Mouse (Mus musculus) heart, adult 2 months (tissue): Measurements from ENCODE around the gene Dclre1a.

Experiments
- CTCF ChIP-seq: fragments of 200-600 bp; IDR thresholded peaks from 2 replicates; pipeline ENCODE4 v1.8.1; 2022; ENCODE audit warnings: antibody characterized with exemption, mild to moderate bottlenecking, moderate library complexity
- EP300 ChIP-seq: fragments of 200-500 bp; IDR thresholded peaks from 2 replicates; pipeline ENCODE4 v1.6.1; 2011; ENCODE audit warnings: low read depth, low read length, control low read depth; ENCODE audit not compliant: insufficient read depth

DNA sequence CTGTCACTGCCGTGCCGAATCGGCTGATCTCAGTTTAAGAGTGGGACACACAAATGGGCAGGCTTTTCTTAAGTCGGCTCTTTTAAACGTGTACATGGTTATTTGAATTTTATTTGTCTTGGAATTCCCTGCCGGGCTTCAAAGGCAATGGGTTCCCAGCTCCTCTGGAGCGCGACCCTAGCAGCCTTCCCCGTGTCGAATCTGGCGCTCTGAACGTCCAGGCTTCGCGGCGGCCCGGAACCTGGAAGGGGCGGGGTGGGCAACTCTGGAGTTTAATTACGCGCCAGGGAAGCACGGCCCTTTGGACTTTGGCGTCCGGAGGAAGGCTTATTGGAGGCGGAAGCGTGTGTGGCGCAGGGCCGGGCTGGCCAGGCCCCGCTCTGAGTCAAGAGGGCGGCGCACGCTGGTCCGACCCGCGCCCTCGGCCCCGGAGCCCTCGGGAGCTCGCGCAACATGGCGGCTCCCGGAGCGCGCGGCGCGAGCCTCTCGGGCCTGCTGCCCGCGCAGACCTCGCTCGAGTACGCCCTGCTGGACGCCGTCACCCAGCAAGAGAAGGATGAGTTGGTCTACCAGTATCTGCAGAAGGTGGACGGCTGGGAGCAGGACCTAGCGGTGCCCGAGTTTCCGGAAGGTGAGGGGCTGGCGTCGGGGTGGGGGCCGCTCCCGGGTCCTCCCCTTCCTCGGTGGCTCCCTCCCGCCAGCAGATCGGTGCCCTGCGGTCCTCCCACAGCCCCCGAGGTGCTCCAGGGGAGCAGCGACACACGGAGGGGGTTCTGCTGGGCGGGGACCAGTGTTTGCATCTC, 409 bp upstream of the Dclre1a start, which contains the start of gene Nhlrc2:
- TF ChIP-seq CTCF = no peak
- TF ChIP-seq EP300 = no peak
